Mouse (Mus musculus) hindbrain, embryonic 16.5 days (tissue): ENCODE data around the gene Mindy3. TPM values are rescaled to one million over a fixed set of nuclear protein-coding genes. Genes with fewer than 3 reads are reported as not detected.

ENCODE experiments used
- ATAC-seq: fragments of 200-750 bp; cut with Nextera tagmentation; 2 replicates; pipeline ENCODE4 v1.8.0; 2017; ENCODE audit warnings: moderate TSS enrichment, moderate library complexity
- H3K27ac ChIP-seq: fragments of 300-500 bp; sonication (generic); 2 replicates; pipeline ENCODE4 v1.5.1; 2014; ENCODE audit warnings: low read depth, mild to moderate bottlenecking, control low read depth, low read length, moderate library complexity
- H3K27me3 ChIP-seq: fragments of 300-500 bp; sonication (generic); replicated peaks from 2 replicates; pipeline ENCODE4 v1.6.1; 2014; ENCODE audit warnings: low read length; ENCODE audit not compliant: control insufficient read depth, insufficient read depth
- H3K36me3 ChIP-seq: fragments of 300-500 bp; sonication (generic); 2 replicates; pipeline ENCODE4 v1.6.1; 2014; ENCODE audit warnings: mild to moderate bottlenecking, low read length, moderate library complexity, mixed read lengths; ENCODE audit not compliant: control insufficient read depth, insufficient read depth
- H3K4me1 ChIP-seq: fragments of 300-500 bp; sonication (generic); 2 replicates; pipeline ENCODE4 v1.6.1; 2014; ENCODE audit warnings: low read depth, low read length; ENCODE audit not compliant: control insufficient read depth, insufficient read depth
- H3K4me2 ChIP-seq: fragments of 300-500 bp; sonication (generic); 2 replicates; pipeline ENCODE4 v1.6.1; 2014; ENCODE audit warnings: mild to moderate bottlenecking, low read length, control low read depth, moderate library complexity
- H3K4me3 ChIP-seq: fragments of 300-500 bp; sonication (generic); 2 replicates; pipeline ENCODE4 v1.5.1; 2014; ENCODE audit warnings: mild to moderate bottlenecking, low read length, control low read depth, moderate library complexity
- H3K9ac ChIP-seq: fragments of 300-500 bp; sonication (generic); 2 replicates; pipeline ENCODE4 v1.6.1; 2014; ENCODE audit warnings: low read depth, mild to moderate bottlenecking, control low read depth, low read length, moderate library complexity
- H3K9me3 ChIP-seq: fragments of 300-500 bp; sonication (generic); 2 replicates; pipeline ENCODE4 v1.6.1; 2014; ENCODE audit warnings: mild to moderate bottlenecking, low read length, moderate library complexity; ENCODE audit not compliant: control insufficient read depth
- WGBS: fragments of 180-500 bp; shearing (Covaris S2); extraction: QIAGEN DNeasy Blood & Tissue Kit; methylation state at CpG from one replicate; pipeline ENCODE4 v1.1.7; 2014; 5-methylcytosine and 5-hydroxymethylcytosine counted together
- polyA plus RNA-seq: library from polyadenylated mRNA; unstranded; fragments of >200 nt; fragmentation: Nextera tagmentation; extraction: Ambion mirVana; gene quantifications from 2 replicates; pipeline ENCODE4 v1.2.1, GENCODE M21; 2015

Gene Mindy3
- polyA plus RNA-seq, 1 experiment from 2014 or later: 46.1 TPM

- ATAC-seq: no peak
- H3K27me3 ChIP-seq: no peaks in the 10 kb centered on the region
- peaks cover 6% of the 10 kb centered on the region for H3K4me1 ChIP-seq
- no peak overlapping the region for H3K4me3 ChIP-seq
- H3K9me3 ChIP-seq: no peaks in the 10 kb centered on the region
- no peak overlapping the region for H3K9ac ChIP-seq
- no peaks in the 10 kb centered on the region for H3K36me3 ChIP-seq
- no peak overlapping the region for H3K27ac ChIP-seq
- no peak overlapping the region for H3K4me2 ChIP-seq
- WGBS: 74% methylated on average over 6 of the region's 6 CpGs
Measured at GRCm38 (mm10) chr2:12325417-12325816, 93.9 kb downstream of the Mindy3 start.

GRCm38 (mm10) chr2:12320914-12321313 is 98.4 kb downstream of the Mindy3 start:
- no peak for ATAC-seq
- H3K4me2 ChIP-seq: no peak overlapping the region
- no peaks in the 10 kb centered on the region for H3K4me1 ChIP-seq
- no peaks in the 10 kb centered on the region for H3K27me3 ChIP-seq
- no peak overlapping the region for H3K9ac ChIP-seq
- no peak overlapping the region for H3K4me3 ChIP-seq
- H3K27ac ChIP-seq: no peak overlapping the region
- H3K9me3 ChIP-seq: no peaks in the 10 kb centered on the region
- 91% methylated on average over 4 of the region's 4 CpGs for WGBS
- no peaks in the 10 kb centered on the region for H3K36me3 ChIP-seq

GRCm38 (mm10) chr2:12318715-12319114 is 100.6 kb downstream of the Mindy3 start:
- Histone ChIP-seq H3K36me3 (no peaks in the 10 kb centered on the region), H3K27ac (no peak overlapping the region), H3K4me1 (no peaks in the 10 kb centered on the region), H3K4me3 (no peak overlapping the region), H3K9ac (no peak overlapping the region), H3K27me3 (no peaks in the 10 kb centered on the region), H3K9me3 (no peaks in the 10 kb centered on the region), H3K4me2 (no peak overlapping the region)
- WGBS: 95% methylated on average over 3 of the region's 3 CpGs
- ATAC-seq: no peak

- Histone ChIP-seq H3K4me3 (no peak overlapping the region), H3K4me2 (no peak overlapping the region), H3K27ac (no peak overlapping the region), H3K4me1 (no peaks in the 10 kb centered on the region), H3K9ac (no peak overlapping the region), H3K27me3 (no peaks in the 10 kb centered on the region), H3K9me3 (no peaks in the 10 kb centered on the region), H3K36me3 (no peaks in the 10 kb centered on the region)
- no peak for ATAC-seq
- WGBS: 76% methylated on average over 4 of the region's 4 CpGs
Measured at GRCm38 (mm10) chr2:12318036-12318435, 101.2 kb downstream of the Mindy3 start.

GRCm38 (mm10) chr2:12317343-12317742 is 101.9 kb downstream of the Mindy3 start:
- Histone ChIP-seq H3K27me3 (no peaks in the 10 kb centered on the region), H3K36me3 (no peaks in the 10 kb centered on the region), H3K4me2 (no peak overlapping the region), H3K27ac (no peak overlapping the region), H3K4me3 (no peak overlapping the region), H3K4me1 (no peaks in the 10 kb centered on the region), H3K9me3 (no peaks in the 10 kb centered on the region), H3K9ac (no peak overlapping the region)
- WGBS: 82% methylated on average over 5 of the region's 5 CpGs
- no peak for ATAC-seq

- H3K4me2 ChIP-seq: no peak overlapping the region
- no peaks in the 10 kb centered on the region for H3K9me3 ChIP-seq
- WGBS: 35% methylated on average over 7 of the region's 7 CpGs
- H3K36me3 ChIP-seq: no peaks in the 10 kb centered on the region
- H3K27ac ChIP-seq: no peak overlapping the region
- H3K4me1 ChIP-seq: no peaks in the 10 kb centered on the region
- H3K4me3 ChIP-seq: no peak overlapping the region
- H3K27me3 ChIP-seq: no peaks in the 10 kb centered on the region
- H3K9ac ChIP-seq: no peak overlapping the region
- ATAC-seq: peak; percentile 54; the same call in 1 of the 2 replicates
Measured at GRCm38 (mm10) chr2:12316361-12316760, 102.9 kb downstream of the Mindy3 start.

GRCm38 (mm10) chr2:12314028-12314427 is 105.2 kb downstream of the Mindy3 start:
- no peaks in the 10 kb centered on the region for H3K4me1 ChIP-seq
- no peak overlapping the region for H3K4me2 ChIP-seq
- no peaks in the 10 kb centered on the region for H3K36me3 ChIP-seq
- no peak overlapping the region for H3K27ac ChIP-seq
- no peaks in the 10 kb centered on the region for H3K27me3 ChIP-seq
- no peaks in the 10 kb centered on the region for H3K9me3 ChIP-seq
- H3K4me3 ChIP-seq: no peak overlapping the region
- whole genome bisulfite sequencing: 86% methylated on average over 6 of the region's 6 CpGs
- H3K9ac ChIP-seq: no peak overlapping the region
- no peak for ATAC-seq

- no peak for ATAC-seq
Measured at GRCm38 (mm10) chr2:12308466-12308865, 110.8 kb downstream of the Mindy3 start.

GRCm38 (mm10) chr2:12307311-12307710 is 112.0 kb downstream of the Mindy3 start:
- Histone ChIP-seq H3K4me1 (no peaks in the 10 kb centered on the region), H3K4me2 (no peak overlapping the region), H3K27ac (no peak overlapping the region), H3K9me3 (no peaks in the 10 kb centered on the region), H3K36me3 (no peaks in the 10 kb centered on the region), H3K9ac (no peak overlapping the region), H3K4me3 (no peak overlapping the region), H3K27me3 (no peaks in the 10 kb centered on the region)
- ATAC-seq: no peak

More at GRCm38 (mm10) chr2:12308466-12308865, 110.8 kb downstream of the Mindy3 start:
- no peak overlapping the region for H3K4me2 ChIP-seq
- no peaks in the 10 kb centered on the region for H3K4me1 ChIP-seq
- no peak overlapping the region for H3K9ac ChIP-seq
- H3K27me3 ChIP-seq: no peaks in the 10 kb centered on the region
- no peak overlapping the region for H3K27ac ChIP-seq
- no peak overlapping the region for H3K4me3 ChIP-seq
- H3K36me3 ChIP-seq: no peaks in the 10 kb centered on the region
- H3K9me3 ChIP-seq: no peaks in the 10 kb centered on the region

GRCm38 (mm10) chr2:12305064-12305650 is 114.1 kb downstream of the Mindy3 start:
- 83% methylated on average over 9 of the region's 9 CpGs for WGBS
- H3K27ac ChIP-seq: no peak overlapping the region
- H3K9ac ChIP-seq: no peak overlapping the region
- no peak for ATAC-seq
- no peak overlapping the region for H3K4me2 ChIP-seq
- H3K4me3 ChIP-seq: no peak overlapping the region
- no peaks in the 10 kb centered on the region; the same call in 1 of the 2 replicates for H3K4me1 ChIP-seq
- no peaks in the 10 kb centered on the region for H3K9me3 ChIP-seq
- no peaks in the 10 kb centered on the region; the same call in 1 of the 2 replicates for H3K27me3 ChIP-seq
- H3K36me3 ChIP-seq: no peaks in the 10 kb centered on the region
